Mouse (Mus musculus) ES-E14 (cell line): Measurements from ENCODE around the gene Acox2. TPM values are rescaled to one million over a fixed set of nuclear protein-coding genes. Genes with fewer than 3 reads are reported as not detected.
A peak's percentile ranks its signal among the peaks of the same experiment; 100 is the strongest.

Experiments used
- DNase-seq: peaks from one replicate; pipeline ENCODE4 v3.0.0-alpha.2; 2013; ENCODE audit warnings: low read depth, low spot score
- H3K27ac ChIP-seq: 2 replicates; pipeline ENCODE4 v1.5.1; 2012; ENCODE audit warnings: low read depth, mild to moderate bottlenecking, low read length, moderate library complexity, mixed read lengths; ENCODE audit not compliant: poor library complexity, insufficient read depth, severe bottlenecking
- H3K36me3 ChIP-seq: 2 replicates; pipeline ENCODE4 v1.6.1; 2012; ENCODE audit warnings: mild to moderate bottlenecking, low read length, moderate library complexity, mixed read lengths; ENCODE audit not compliant: control insufficient read depth, poor library complexity, insufficient read depth, severe bottlenecking
- H3K4me1 ChIP-seq, 2 experiments: fragments of 150-350 bp in 1 of 2; sonication (generic) in 1 of 2; 2 replicates each; pipeline ENCODE4 v1.6.1; 2012; ENCODE audit warnings: low read length in 2 of 2, mild to moderate bottlenecking in 1 of 2, mixed read lengths in 1 of 2; ENCODE audit not compliant: control insufficient read depth in 2 of 2, insufficient read depth in 2 of 2, poor library complexity in 1 of 2
- H3K4me3 ChIP-seq, 2 experiments: fragments of 150-350 bp in 1 of 2; sonication (generic) in 1 of 2; 2 replicates each; pipeline ENCODE4 v1.5.1; 2012; ENCODE audit warnings: low read length in 2 of 2, low read depth in 1 of 2, mild to moderate bottlenecking in 1 of 2, mixed read lengths in 1 of 2; ENCODE audit not compliant: insufficient read depth in 1 of 2, poor library complexity in 1 of 2, severe bottlenecking in 1 of 2
- H3K9ac ChIP-seq: 2 replicates; pipeline ENCODE4 v1.6.1; 2012; ENCODE audit warnings: low read depth, mild to moderate bottlenecking, low read length, mixed read lengths; ENCODE audit not compliant: poor library complexity, insufficient read depth, severe bottlenecking
- H3K9me3 ChIP-seq: fragments of 150-350 bp; sonication (generic); 2 replicates; pipeline ENCODE4 v1.6.1; 2012; ENCODE audit warnings: low read depth, mild to moderate bottlenecking, low read length; ENCODE audit not compliant: control insufficient read depth, insufficient read depth
- CHD2 ChIP-seq: IDR thresholded peaks from 2 replicates; pipeline ENCODE4 v1.6.1; 2014; ENCODE audit warnings: mild to moderate bottlenecking, low read depth, low read length, inconsistent platforms
- HCFC1 ChIP-seq: IDR thresholded peaks from 2 replicates; pipeline ENCODE4 v1.6.1; 2012; ENCODE audit warnings: low read length, inconsistent platforms, borderline replicate concordance; ENCODE audit not compliant: insufficient read depth
- MAFK ChIP-seq: IDR thresholded peaks from 2 replicates; pipeline ENCODE4 v1.6.1; 2014; ENCODE audit warnings: mild to moderate bottlenecking, low read depth, low read length, inconsistent platforms; ENCODE audit not compliant: insufficient read depth
- ZC3H11A ChIP-seq: IDR thresholded peaks from 2 replicates; pipeline ENCODE4 v1.6.1; 2012; ENCODE audit warnings: low read depth, mild to moderate bottlenecking, inconsistent platforms, low read length, borderline replicate concordance
- ZNF384 ChIP-seq: IDR thresholded peaks from 2 replicates; pipeline ENCODE4 v1.6.1; 2012; ENCODE audit warnings: low read depth, low read length, inconsistent platforms
- in situ Hi-C, 2 experiments: fragments of 600-800 bp; cut with MboI; formaldehyde crosslinking; loops; one replicate each; pipeline ENCODE4 v1.15.1; 2025; ENCODE audit warnings: low sequenced_read_pairs in 2 of 2, inconsistent platforms in 1 of 2; ENCODE audit not compliant: unreplicated experiment in 2 of 2
- total RNA-seq: library from RNA; depleted of rRNA; stranded (reverse); fragments of 300-350 nt; gene quantifications from 2 replicates; pipeline ENCODE4 v1.2.3, GENCODE M21; 2012; rRNA removed

Acox2 gene
- total RNA-seq, 1 experiment: not detected

DNA sequence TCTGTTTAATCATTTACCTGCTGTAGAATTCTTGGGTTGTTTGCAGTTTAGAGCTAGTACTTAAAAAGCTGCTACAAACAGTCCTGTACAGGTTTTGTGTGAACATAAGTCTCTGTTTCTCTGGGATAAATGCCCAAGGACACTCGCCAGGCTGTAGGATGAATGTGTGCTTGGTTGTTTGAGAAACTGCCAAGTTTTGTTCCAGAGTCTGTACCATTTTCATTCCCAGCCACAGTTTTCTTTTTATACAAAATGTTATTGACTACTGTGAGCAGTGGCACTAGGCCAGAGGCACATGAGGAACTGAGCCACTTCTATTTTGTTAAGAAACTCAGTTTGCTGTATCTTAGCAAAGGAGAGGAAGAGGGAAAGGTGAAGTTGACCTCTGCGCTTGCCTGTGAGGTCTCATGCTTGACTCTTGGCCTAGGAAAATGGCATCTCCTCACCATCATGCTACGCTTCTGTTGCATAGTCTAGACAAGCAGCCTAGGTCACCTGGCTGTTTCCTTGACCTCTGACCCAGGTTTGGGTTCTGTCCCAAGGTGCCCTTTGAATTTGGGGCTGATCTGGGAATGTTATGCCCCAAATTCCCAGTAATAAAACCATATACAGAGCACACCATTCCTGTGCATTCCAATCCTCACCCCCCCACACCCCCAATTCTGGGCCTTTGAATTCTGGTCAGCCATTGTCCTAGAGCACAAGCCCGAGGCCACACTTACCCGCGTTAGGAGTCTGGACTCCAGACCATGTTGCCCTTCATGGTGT is 72.7 kb downstream of the Acox2 start:
- no peak overlapping the region for H3K9ac ChIP-seq
- H3K9me3 ChIP-seq: peaks cover 4% of the 10 kb centered on the region
- in situ Hi-C loops: no loop called here
- no peaks in the 10 kb centered on the region for H3K36me3 ChIP-seq
- no peak overlapping the region for H3K27ac ChIP-seq
- H3K4me1 ChIP-seq: no peaks in the 10 kb centered on the region
- TF ChIP-seq MAFK (no peak), HCFC1 (no peak), ZNF384 (no peak), ZC3H11A (no peak), CHD2 (no peak)
- DNase-seq: no peak
- no peak overlapping the region for H3K4me3 ChIP-seq

GRCm38 (mm10) chr14:8183330-8183729 is 75.8 kb downstream of the Acox2 start:
- Histone ChIP-seq H3K9ac (no peak overlapping the region), H3K27ac (no peak overlapping the region), H3K4me3 (no peak overlapping the region), H3K36me3 (no peaks in the 10 kb centered on the region), H3K9me3 (no peaks in the 10 kb centered on the region; the same call in 1 of the 2 replicates), H3K4me1 (no peaks in the 10 kb centered on the region)
- DNase-seq: no peak
- in situ Hi-C loops: no loop called here
- TF ChIP-seq ZNF384: no peak
- no peak for TF ChIP-seq HCFC1
- no peak for TF ChIP-seq CHD2
- TF ChIP-seq MAFK: no peak
- TF ChIP-seq ZC3H11A: no peak

- no peak for TF ChIP-seq ZNF384
- no peak for TF ChIP-seq ZC3H11A
- no peak for TF ChIP-seq CHD2
- no peak for TF ChIP-seq HCFC1
- no peak for TF ChIP-seq MAFK
- H3K27ac ChIP-seq: no peak overlapping the region
- no peak for DNase-seq
These were observed 78.7 kb downstream of the Acox2 start for GRCm38 (mm10) chr14:8180371-8181035.

GRCm38 (mm10) chr14:8176251-8176650 is 82.9 kb downstream of the Acox2 start:
- no peaks in the 10 kb centered on the region for H3K9me3 ChIP-seq
- H3K4me1 ChIP-seq: peaks cover 0 to 3% of the 10 kb centered on the region in 2 experiments; a peak in 2 of 4 replicates
- no peak overlapping the region for H3K27ac ChIP-seq
- no peak overlapping the region for H3K9ac ChIP-seq
- in situ Hi-C loops: no loop called here
- H3K36me3 ChIP-seq: 0 out of 2 replicates have a peak, but pooled peaks cover 3% of the 10 kb centered on the region
- H3K4me3 ChIP-seq: peak overlapping the region in 1 of 2 experiments; percentile 25; a peak in 1 of 4 replicates
- no peak for DNase-seq
- peak; percentile 87 for TF ChIP-seq ZNF384
- TF ChIP-seq MAFK: no peak

More at GRCm38 (mm10) chr14:8180371-8181035, 78.7 kb downstream of the Acox2 start:
- H3K9ac ChIP-seq: no peak overlapping the region
- no peaks in the 10 kb centered on the region; a peak in 1 of 4 replicates for H3K4me1 ChIP-seq
- no peak overlapping the region for H3K4me3 ChIP-seq
- in situ Hi-C loops: no loop called here
- no peaks in the 10 kb centered on the region for H3K9me3 ChIP-seq
- no peaks in the 10 kb centered on the region for H3K36me3 ChIP-seq

Other genes with a start within 250 kb of the Acox2 start
- gene Rpp14, start 179.0 kb downstream of the Acox2 start, total RNA-seq: 17.3 and 28.3 TPM in 2 replicates
- 5.4 and 5.7 TPM in 2 replicates for gene Pxk, start 161.1 kb downstream of the Acox2 start, total RNA-seq
- gene Pdhb, start 86.3 kb downstream of the Acox2 start, total RNA-seq: 152 and 171 TPM in 2 replicates
- gene Kctd6, start 45.2 kb downstream of the Acox2 start, total RNA-seq: 9.3 and 11.9 TPM in 2 replicates
- 0.11 and 0.27 TPM in 2 replicates for gene Fam107a, start 58.7 kb upstream of the Acox2 start, total RNA-seq
- gene Oit1, start 119.4 kb upstream of the Acox2 start, total RNA-seq: 0.36 and 0.53 TPM in 2 replicates